Mouse (Mus musculus) midbrain, embryonic 14.5 days (tissue): ENCODE measurements around the gene Apobec1. TPM values are rescaled to one million over a fixed set of nuclear protein-coding genes. Genes with fewer than 3 reads are reported as not detected.
"Not testable (repeated sequence)": the region's sequence is repeated elsewhere in the genome, so short reads cannot be mapped to it uniquely, and the experiment has no call there.

ENCODE experiments used
- ATAC-seq: fragments of 200-750 bp; cut with Nextera tagmentation; 2 replicates; pipeline ENCODE4 v1.8.0; 2017; ENCODE audit warnings: moderate number of reproducible peaks, moderate library complexity; ENCODE audit not compliant: low FRiP score, low TSS enrichment
- DNase-seq: peaks from one replicate; pipeline ENCODE4 v3.0.0-alpha.2; 2015
- H3K27ac ChIP-seq: fragments of 300-500 bp; sonication (generic); replicated peaks from 2 replicates; pipeline ENCODE4 v1.5.1; 2014; ENCODE audit warnings: mild to moderate bottlenecking, low read depth, low read length, moderate library complexity
- H3K27me3 ChIP-seq: fragments of 300-500 bp; sonication (generic); 2 replicates; pipeline ENCODE4 v1.6.1; 2014; ENCODE audit warnings: low read length, control low read depth, mixed read lengths; ENCODE audit not compliant: control insufficient read depth, insufficient read depth
- H3K36me3 ChIP-seq: fragments of 300-500 bp; sonication (generic); 2 replicates; pipeline ENCODE4 v1.6.1; 2014; ENCODE audit warnings: low read length, control low read depth; ENCODE audit not compliant: control insufficient read depth, insufficient read depth
- H3K4me1 ChIP-seq: fragments of 300-500 bp; sonication (generic); 2 replicates; pipeline ENCODE4 v1.6.1; 2014; ENCODE audit warnings: mild to moderate bottlenecking, antibody characterized with exemption, low read length, control low read depth; ENCODE audit not compliant: control insufficient read depth, insufficient read depth
- H3K4me2 ChIP-seq: fragments of 300-500 bp; sonication (generic); 2 replicates; pipeline ENCODE4 v1.6.1; 2014; ENCODE audit warnings: mild to moderate bottlenecking, low read length, moderate library complexity
- H3K4me3 ChIP-seq: fragments of 300-500 bp; sonication (generic); replicated peaks from 2 replicates; pipeline ENCODE4 v1.5.1; 2014; ENCODE audit warnings: low read depth, low read length
- H3K9ac ChIP-seq: fragments of 300-500 bp; sonication (generic); replicated peaks from 2 replicates; pipeline ENCODE4 v1.6.1; 2014; ENCODE audit warnings: mild to moderate bottlenecking, low read length, moderate library complexity
- H3K9me3 ChIP-seq: fragments of 300-500 bp; sonication (generic); 2 replicates; pipeline ENCODE4 v1.6.1; 2016; ENCODE audit warnings: low read length, control low read depth, mixed read lengths; ENCODE audit not compliant: control insufficient read depth
- WGBS: fragments of 180-500 bp; shearing (Covaris S2); extraction: QIAGEN DNeasy Blood & Tissue Kit; methylation state at CpG from one replicate; pipeline ENCODE4 v1.1.7; 2014; 5-methylcytosine and 5-hydroxymethylcytosine counted together
- polyA plus RNA-seq: library from polyadenylated mRNA; unstranded; fragments of >200 nt; fragmentation: Nextera tagmentation; extraction: Ambion mirVana; gene quantifications from 2 replicates; pipeline ENCODE4 v1.2.1, GENCODE M21; 2014

Apobec1 gene
- polyA plus RNA-seq, 1 experiment from 2014 or later = 1.6 TPM

- Histone ChIP-seq H3K4me3 (no peak overlapping the region), H3K9me3 (no peaks in the 10 kb centered on the region), H3K4me1 (no peaks in the 10 kb centered on the region), H3K27me3 (no peaks in the 10 kb centered on the region), H3K9ac (no peak overlapping the region), H3K36me3 (no peaks in the 10 kb centered on the region), H3K27ac (no peak overlapping the region), H3K4me2 (no peak overlapping the region)
- DNase-seq = no peak
- no peak for ATAC-seq
- 85% methylated on average over 1 of the region's 1 CpGs for WGBS
Observed at GRCm38 (mm10) chr6:122579086-122579485, 23.2 kb downstream of the Apobec1 start.

- H3K9me3 ChIP-seq = no peaks in the 10 kb centered on the region
- H3K9ac ChIP-seq = no peak overlapping the region
- H3K4me2 ChIP-seq = no peak overlapping the region
- no peak overlapping the region for H3K4me3 ChIP-seq
- H3K4me1 ChIP-seq = no peaks in the 10 kb centered on the region
- 97% methylated on average over 3 of the region's 3 CpGs for WGBS
- no peak overlapping the region for H3K27ac ChIP-seq
- no peak for ATAC-seq
- no peak for DNase-seq
- no peaks in the 10 kb centered on the region for H3K36me3 ChIP-seq
- H3K27me3 ChIP-seq = no peaks in the 10 kb centered on the region
Observed at GRCm38 (mm10) chr6:122577030-122577429, 25.2 kb downstream of the Apobec1 start.

GRCm38 (mm10) chr6:122575037-122575436 lies 27.2 kb downstream of the Apobec1 start:
- H3K4me3 ChIP-seq, H3K9me3 ChIP-seq, H3K4me1 ChIP-seq, H3K27ac ChIP-seq, H3K9ac ChIP-seq, ATAC-seq, DNase-seq, H3K27me3 ChIP-seq, H3K36me3 ChIP-seq, H3K4me2 ChIP-seq: not testable (repeated sequence)
- WGBS = 89% methylated on average over 1 of the region's 1 CpGs

GRCm38 (mm10) chr6:122571617-122571959 lies 30.7 kb downstream of the Apobec1 start:
- ATAC-seq = no peak
- H3K27me3 ChIP-seq = no peaks in the 10 kb centered on the region
- H3K4me1 ChIP-seq = no peaks in the 10 kb centered on the region
- H3K9me3 ChIP-seq = no peaks in the 10 kb centered on the region
- no peak overlapping the region for H3K9ac ChIP-seq
- no peaks in the 10 kb centered on the region for H3K36me3 ChIP-seq
- H3K4me3 ChIP-seq = no peak overlapping the region
- DNase-seq = no peak
- H3K4me2 ChIP-seq = no peak overlapping the region
- no peak overlapping the region for H3K27ac ChIP-seq
- 88% methylated on average over 3 of the region's 3 CpGs for WGBS

GRCm38 (mm10) chr6:122570695-122571616 lies 31.3 kb downstream of the Apobec1 start:
- Histone ChIP-seq H3K27me3 (no peaks in the 10 kb centered on the region), H3K9me3 (no peaks in the 10 kb centered on the region), H3K4me3 (no peak overlapping the region), H3K4me1 (no peaks in the 10 kb centered on the region), H3K4me2 (no peak overlapping the region), H3K9ac (no peak overlapping the region), H3K27ac (no peak overlapping the region), H3K36me3 (no peaks in the 10 kb centered on the region)
- DNase-seq (no peak), ATAC-seq (no peak)
- 78% methylated on average over 8 of the region's 8 CpGs for WGBS

GRCm38 (mm10) chr6:122569762-122570161 lies 32.5 kb downstream of the Apobec1 start:
- DNase-seq (no peak), ATAC-seq (no peak)
- no peak overlapping the region for H3K27ac ChIP-seq
- H3K36me3 ChIP-seq = no peaks in the 10 kb centered on the region
- no peaks in the 10 kb centered on the region for H3K4me1 ChIP-seq
- H3K27me3 ChIP-seq = no peaks in the 10 kb centered on the region
- no peak overlapping the region for H3K4me3 ChIP-seq
- H3K9ac ChIP-seq = no peak overlapping the region
- H3K9me3 ChIP-seq = no peaks in the 10 kb centered on the region
- 72% methylated on average over 1 of the region's 1 CpGs for WGBS
- H3K4me2 ChIP-seq = no peak overlapping the region

- Histone ChIP-seq H3K27me3 (no peaks in the 10 kb centered on the region), H3K9ac (no peak overlapping the region), H3K4me2 (no peak overlapping the region), H3K36me3 (no peaks in the 10 kb centered on the region), H3K4me3 (no peak overlapping the region), H3K9me3 (no peaks in the 10 kb centered on the region), H3K27ac (no peak overlapping the region), H3K4me1 (no peaks in the 10 kb centered on the region)
- ATAC-seq (no peak), DNase-seq (no peak)
- WGBS = 35% methylated on average over 5 of the region's 5 CpGs
Observed at GRCm38 (mm10) chr6:122569113-122569512, 33.1 kb downstream of the Apobec1 start.

- Histone ChIP-seq H3K4me1 (no peaks in the 10 kb centered on the region), H3K27me3 (no peaks in the 10 kb centered on the region; the same call in 1 of the 2 replicates), H3K4me2 (no peak overlapping the region), H3K9me3 (no peaks in the 10 kb centered on the region), H3K36me3 (no peaks in the 10 kb centered on the region), H3K9ac (no peak overlapping the region), H3K4me3 (no peak overlapping the region), H3K27ac (no peak overlapping the region)
- DNase-seq (no peak), ATAC-seq (no peak)
- WGBS = 92% methylated on average over 9 of the region's 9 CpGs
Observed at GRCm38 (mm10) chr6:122565070-122565784, 37.0 kb downstream of the Apobec1 start.
